Mouse (Mus musculus) heart, adult 8-10 months (tissue): ENCODE results near the gene Ccdc160. TPM values are rescaled to one million over a fixed set of nuclear protein-coding genes. Genes with fewer than 3 reads are reported as not detected.

Experiments
- microRNA-seq: library from miRNA; unstranded; fragments of <30 nt; microRNA quantifications from one replicate; pipeline ENCODE4 v1.2.0, GENCODE M21; 2022
- total RNA-seq, 4 experiments: library from RNA; stranded (reverse); gene quantifications; 2 replicates each; pipeline ENCODE4 v1.2.4; 2022

Gene Ccdc160
- total RNA-seq, 4 experiments from 2014 or later = 0.16 to 0.47 (median 0.23) TPM

Small RNAs within 50 kb of the gene (microRNA-seq; reads per million reads assigned to microRNA genes)
- gene Mir106a = 5.3 reads per million, percentile 12 among the genes with 10 or more reads in this experiment
- not detected for gene Mir18b
- gene Mir19b-2 = not detected
- 25.5 reads per million, percentile 40 among the genes with 10 or more reads in this experiment for gene Mir20b
- 10.1 reads per million, percentile 25 among the genes with 10 or more reads in this experiment for gene Mir363
- gene Mir92-2 = 68.3 reads per million, percentile 54 among the genes with 10 or more reads in this experiment

Other genes with a start within 250 kb of the Ccdc160 start
- 10 to 100 TPM in 3 of 4 experiments, 1 to 10 TPM in 1; 8.2 to 19.0 (median 11.4) TPM for gene Gpc3, start 177.2 kb upstream of the Ccdc160 start, total RNA-seq
- 1 to 10 TPM; 4.3 to 6.9 (median 5.4) TPM for gene Phf6, start 121.1 kb downstream of the Ccdc160 start, total RNA-seq
- 10 to 100 TPM; 50.1 to 58.0 (median 53.9) TPM for gene Hprt, start 196.9 kb downstream of the Ccdc160 start, total RNA-seq